Mouse (Mus musculus): Measurements from ENCODE around the gene Ptprk.

DNA sequence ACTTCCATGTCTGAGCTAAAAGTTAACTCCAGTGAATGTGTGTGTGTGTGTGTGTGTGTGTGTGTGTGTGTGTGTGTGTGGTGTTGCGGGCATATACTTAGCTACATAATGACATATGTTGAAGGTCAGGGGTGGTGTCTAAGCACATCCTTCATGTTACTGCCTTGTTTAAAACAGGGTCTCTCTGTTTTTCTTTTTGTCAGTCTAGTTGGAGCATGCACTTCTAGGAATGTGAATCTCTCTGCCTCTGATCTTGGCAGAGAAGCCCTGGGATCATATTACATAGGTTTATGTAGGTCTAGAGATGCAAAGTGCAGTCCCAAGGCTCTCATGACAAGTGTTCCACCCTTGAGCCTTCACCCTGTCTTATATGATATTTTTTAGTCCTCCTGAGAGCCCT is 137.5 kb downstream of the Ptprk start:
- TF ChIP-seq TAL1 (conservative IDR thresholded peaks at IDR 0.05; ENCODE audit: low read depth, low read length) (no peak), CTCF (IDR thresholded peaks at IDR 0.05; ENCODE audit: low read depth, low read length) (no peak), POLR2AphosphoS5 (IDR thresholded peaks at IDR 0.05; ENCODE audit: insufficient replicate concordance, low read depth, low read length) (no peak), GATA1 (IDR thresholded peaks at IDR 0.05; ENCODE audit: borderline replicate concordance, low read length) (no peak)
